Mouse (Mus musculus): ENCODE results near the gene Triap1. TPM values are rescaled to one million over a fixed set of nuclear protein-coding genes. Genes with fewer than 3 reads are reported as not detected.

Triap1 gene
- total and polyA plus RNA-seq, 3 experiments: 31.8 to 38.2 (median 33.7) TPM

GRCm38 (mm10) chr5:115312816-115313667 is 28.0 kb upstream of the Triap1 start:
- H3K4me1 ChIP-seq (ENCODE audit: control insufficient read depth in 1 of 2, insufficient read depth in 2 of 2): peaks cover 0 to 10% of the 10 kb centered on the region in 2 experiments; a peak in 3 of 4 replicates
- H3K9me3 ChIP-seq (replicated peaks; ENCODE audit: low read length): no peaks in the 10 kb centered on the region
- dilution Hi-C loops (cut with MboI; ENCODE audit: extremely low pct_ligation_motif_present, extremely low pct_unique_long_range_greater_than_20kb, low sequenced_read_pairs) (no loop called here), in situ Hi-C loops (cut with MboI; ENCODE audit: low pct_ligation_motif_present, low pct_unique_long_range_greater_than_20kb, low sequenced_read_pairs) (no loop called here)
- DNase-seq (ENCODE audit: extremely low read depth): no peak
- no peak overlapping the region for H3K9ac ChIP-seq (ENCODE audit: insufficient read depth, low read depth)
- no peak overlapping the region for H3K4me3 ChIP-seq (replicated peaks in 1 of 3; ENCODE audit: low read depth in 2 of 3, low read length in 2 of 3, poor library complexity in 1 of 3)
- no peaks in the 10 kb centered on the region for H3K27me3 ChIP-seq (replicated peaks)
- H3K4me2 ChIP-seq (ENCODE audit: insufficient read depth, low read depth, poor library complexity, severe bottlenecking): no peak overlapping the region
- no peak for TF ChIP-seq TBP (conservative IDR thresholded peaks at IDR 0.05; ENCODE audit: low read depth, low read length)
- TF ChIP-seq UBTF (IDR thresholded peaks at IDR 0.05; ENCODE audit: low read depth, low read length): no peak
- no peak for TF ChIP-seq POLR2A (IDR thresholded peaks at IDR 0.05; ENCODE audit: low read depth, low read length)
- TF ChIP-seq GABPA (IDR thresholded peaks at IDR 0.05; ENCODE audit: insufficient replicate concordance, low read depth, low read length): no peak
- no peak for TF ChIP-seq TCF12 (IDR thresholded peaks at IDR 0.05; ENCODE audit: low read depth, low read length)
- TF ChIP-seq EP300 (IDR thresholded peaks at IDR 0.05; ENCODE audit: low read length): no peak
- TF ChIP-seq CTCF (conservative IDR thresholded peaks at IDR 0.05 in 1 of 2, IDR thresholded peaks at IDR 0.05 in 1 of 2; ENCODE audit: low read depth in 2 of 2, low read length in 2 of 2): no peak
- TF ChIP-seq RAD21 (IDR thresholded peaks at IDR 0.05; ENCODE audit: low read depth, low read length): no peak
- TF ChIP-seq NRF1 (IDR thresholded peaks at IDR 0.05; ENCODE audit: low read depth, low read length): no peak
- TF ChIP-seq CHD2 (IDR thresholded peaks at IDR 0.05; ENCODE audit: low read length): no peak
- no peak for TF ChIP-seq CHD1 (IDR thresholded peaks at IDR 0.05; ENCODE audit: low read depth, low read length)
- TF ChIP-seq ZKSCAN1 (IDR thresholded peaks at IDR 0.05; ENCODE audit: borderline replicate concordance, low read depth, low read length): no peak
- no peak for TF ChIP-seq PAX5 (IDR thresholded peaks at IDR 0.05; ENCODE audit: low read length)
- TF ChIP-seq BHLHE40 (IDR thresholded peaks at IDR 0.05; ENCODE audit: low read depth, low read length): no peak
- TF ChIP-seq ELF1 (IDR thresholded peaks at IDR 0.05; ENCODE audit: low read depth, low read length): no peak
- no peak for TF ChIP-seq MYC (IDR thresholded peaks at IDR 0.05; ENCODE audit: low read depth, low read length)
- TF ChIP-seq E2F4 (IDR thresholded peaks at IDR 0.05; ENCODE audit: insufficient replicate concordance, low read depth, low read length): no peak
- no peak for TF ChIP-seq JUND (conservative IDR thresholded peaks at IDR 0.05; ENCODE audit: low read depth, low read length)
- H3K36me3 ChIP-seq (replicated peaks in 1 of 2; ENCODE audit: control insufficient read depth in 1 of 2, insufficient read depth in 1 of 2, low read length in 1 of 2): peaks cover 0 to 6% of the 10 kb centered on the region in 2 experiments
- no peaks in the 10 kb centered on the region for H3K79me2 ChIP-seq (replicated peaks; ENCODE audit: control insufficient read depth, extremely low read depth, insufficient read depth, poor library complexity, severe bottlenecking)
- no peak overlapping the region for H3K27ac ChIP-seq (ENCODE audit: insufficient read depth, low read depth)

DNA sequence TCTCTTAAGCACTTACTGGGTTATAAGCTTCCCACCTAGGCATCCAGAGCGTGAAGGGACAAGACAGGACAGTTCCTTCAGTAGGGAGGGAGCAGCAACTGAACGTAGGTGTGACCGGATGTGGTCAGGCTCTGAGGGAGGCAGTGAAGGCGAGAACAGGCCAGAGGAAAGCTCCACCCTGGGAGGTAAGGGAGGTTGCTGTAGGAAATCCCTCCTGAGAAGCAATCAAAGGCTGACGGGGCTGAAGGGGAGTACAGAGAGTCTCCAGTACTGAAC is 27.4 kb upstream of the Triap1 start:
- no peak for DNase-seq (ENCODE audit: extremely low read depth)
- no peak overlapping the region for H3K9ac ChIP-seq (ENCODE audit: insufficient read depth, low read depth)

More for the DNA sequence above, 27.4 kb upstream of the Triap1 start:
- Histone ChIP-seq H3K9me3 (replicated peaks; ENCODE audit: low read length) (no peaks in the 10 kb centered on the region), H3K4me3 (replicated peaks in 1 of 3; ENCODE audit: low read depth in 2 of 3, low read length in 2 of 3, poor library complexity in 1 of 3) (no peak overlapping the region), H3K27me3 (replicated peaks) (no peaks in the 10 kb centered on the region), H3K4me2 (ENCODE audit: insufficient read depth, low read depth, poor library complexity, severe bottlenecking) (no peak overlapping the region), H3K36me3 (replicated peaks in 1 of 2; ENCODE audit: control insufficient read depth in 1 of 2, insufficient read depth in 1 of 2, low read length in 1 of 2) (peaks cover 0 to 2% of the 10 kb centered on the region in 2 experiments), H3K27ac (ENCODE audit: insufficient read depth, low read depth) (no peak overlapping the region), H3K4me1 (ENCODE audit: control insufficient read depth in 1 of 2, insufficient read depth in 2 of 2) (peaks cover under 1 to 13% of the 10 kb centered on the region in 2 experiments; a peak in 3 of 4 replicates), H3K79me2 (replicated peaks; ENCODE audit: control insufficient read depth, extremely low read depth, insufficient read depth, poor library complexity, severe bottlenecking) (no peaks in the 10 kb centered on the region)
- dilution Hi-C loops (cut with MboI; ENCODE audit: extremely low pct_ligation_motif_present, extremely low pct_unique_long_range_greater_than_20kb, low sequenced_read_pairs) (no loop called here), in situ Hi-C loops (cut with MboI; ENCODE audit: low pct_ligation_motif_present, low pct_unique_long_range_greater_than_20kb, low sequenced_read_pairs) (no loop called here)
- no peak for TF ChIP-seq GABPA (IDR thresholded peaks at IDR 0.05; ENCODE audit: insufficient replicate concordance, low read depth, low read length)
- no peak for TF ChIP-seq NRF1 (IDR thresholded peaks at IDR 0.05; ENCODE audit: low read depth, low read length)
- no peak for TF ChIP-seq ZC3H11A (IDR thresholded peaks at IDR 0.05; ENCODE audit: low read depth, low read length)
- no peak for TF ChIP-seq MAX (IDR thresholded peaks at IDR 0.05; ENCODE audit: low read length)
- TF ChIP-seq RAD21 (IDR thresholded peaks at IDR 0.05; ENCODE audit: low read depth, low read length): no peak
- TF ChIP-seq USF1 (IDR thresholded peaks at IDR 0.05; ENCODE audit: low read depth, low read length): no peak
- no peak for TF ChIP-seq ZMIZ1 (IDR thresholded peaks at IDR 0.05; ENCODE audit: low read depth, low read length)
- no peak for TF ChIP-seq SIN3A (IDR thresholded peaks at IDR 0.05; ENCODE audit: low read length)

Data from CH12.LX (cell line).